Mouse (Mus musculus) cerebellum, adult 2 months (tissue): ENCODE data around the gene Fgd6. TPM values are rescaled to one million over a fixed set of nuclear protein-coding genes. Genes with fewer than 3 reads are reported as not detected.

Source experiments
- DNase-seq, 2 experiments: peaks; one replicate each; pipeline ENCODE4 v3.0.0; 2021
- H3K27ac ChIP-seq: fragments of 200-500 bp; 2 replicates; pipeline ENCODE4 v1.5.1; 2012; ENCODE audit warnings: low read length, control low read depth, inconsistent platforms; ENCODE audit not compliant: insufficient read depth
- H3K27me3 ChIP-seq: fragments of 200-500 bp; 2 replicates; pipeline ENCODE4 v1.6.1; 2012; ENCODE audit warnings: inconsistent platforms, mild to moderate bottlenecking, low read length, moderate library complexity; ENCODE audit not compliant: control insufficient read depth, insufficient read depth
- H3K4me1 ChIP-seq: fragments of 200-500 bp; 2 replicates; pipeline ENCODE4 v1.6.1; 2011; ENCODE audit warnings: low read length; ENCODE audit not compliant: control insufficient read depth, insufficient read depth
- H3K4me3 ChIP-seq: fragments of 200-500 bp; replicated peaks from 2 replicates; pipeline ENCODE3; 2011; ENCODE audit warnings: mild to moderate bottlenecking, low read depth, low read length, control low read depth; ENCODE audit not compliant: insufficient read depth
- CTCF ChIP-seq: fragments of 200-500 bp; IDR thresholded peaks from 2 replicates; pipeline ENCODE4 v1.5.1; 2011; ENCODE audit warnings: low read depth, mild to moderate bottlenecking, control low read depth, low read length, moderate library complexity, borderline replicate concordance; ENCODE audit not compliant: insufficient read depth
- POLR2A ChIP-seq: fragments of 200-500 bp; IDR thresholded peaks from 2 replicates; pipeline ENCODE4 v1.6.1; 2011; ENCODE audit warnings: low read length, control low read depth, borderline replicate concordance; ENCODE audit not compliant: insufficient read depth
- WGBS: fragments of 180-500 bp; shearing (Covaris S2); methylation state at CpG from one replicate; pipeline ENCODE4 v1.1.7; 2018; 5-methylcytosine and 5-hydroxymethylcytosine counted together
- polyA plus RNA-seq: library from polyadenylated mRNA; depleted of rRNA; stranded (reverse); fragments of >200 nt; gene quantifications from 2 replicates; pipeline ENCODE4 v1.2.3, GENCODE M21; 2012

The Fgd6 gene
- polyA plus RNA-seq, 1 experiment: 5.4 TPM

DNA sequence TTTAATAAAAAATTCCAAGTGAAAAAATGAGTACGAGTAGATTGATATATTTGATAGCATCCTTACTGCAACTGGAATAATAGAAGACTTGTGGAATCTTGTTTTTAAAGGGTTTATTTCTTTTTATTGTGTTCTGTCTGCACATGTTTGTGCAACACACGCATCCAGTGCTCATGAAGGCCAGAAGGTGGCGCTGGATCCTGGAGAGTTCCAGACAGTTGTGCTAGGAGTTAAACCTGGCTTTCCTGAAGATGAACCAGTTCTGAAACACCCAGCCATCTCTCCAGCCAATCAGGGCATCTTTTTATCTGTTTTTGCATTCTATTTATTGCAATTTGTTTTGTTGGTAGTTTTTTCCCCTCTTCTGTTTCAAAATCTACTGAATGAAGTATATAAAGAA lies 22.6 kb upstream of the Fgd6 start:
- no peak overlapping the region for H3K27ac ChIP-seq
- H3K4me3 ChIP-seq: no peak overlapping the region
- peak; percentile 24 to 31 for DNase-seq
- H3K27me3 ChIP-seq: no peaks in the 10 kb centered on the region
- TF ChIP-seq CTCF (peak; percentile 65), POLR2A (no peak)
- 64% methylated on average over 3 of the region's 3 CpGs for WGBS
- H3K4me1 ChIP-seq: no peaks in the 10 kb centered on the region; the same call in 1 of the 2 replicates

- H3K4me3 ChIP-seq: no peak overlapping the region
- no peak for DNase-seq
- TF ChIP-seq POLR2A: no peak
- TF ChIP-seq CTCF: no peak
- no peak overlapping the region for H3K27ac ChIP-seq
- H3K4me1 ChIP-seq: no peaks in the 10 kb centered on the region; the same call in 1 of the 2 replicates
- H3K27me3 ChIP-seq: no peaks in the 10 kb centered on the region
- WGBS: 53% methylated on average over 4 of the region's 4 CpGs
Measured at GRCm38 (mm10) chr10:94014200-94014599, 21.6 kb upstream of the Fgd6 start.

DNA sequence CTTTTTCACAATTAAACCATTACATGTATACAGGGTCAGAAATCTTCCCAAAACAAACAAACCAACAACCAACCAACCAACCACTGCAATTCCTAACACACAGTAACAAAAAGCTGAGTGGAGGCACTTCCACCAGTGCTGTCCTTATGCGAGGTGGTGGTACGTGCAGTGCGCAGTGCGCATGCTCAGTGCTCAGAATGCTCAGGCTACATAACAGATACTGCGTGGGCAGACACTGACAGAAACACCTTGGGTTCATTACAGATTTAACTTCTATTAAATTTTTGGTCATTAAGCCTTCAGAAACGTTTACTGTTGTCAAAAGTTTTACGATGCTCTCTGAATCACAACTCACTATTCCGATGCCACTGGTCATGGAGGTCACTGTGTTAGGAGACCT lies 18.3 kb upstream of the Fgd6 start:
- Histone ChIP-seq H3K4me1 (no peaks in the 10 kb centered on the region; the same call in 1 of the 2 replicates), H3K27me3 (no peaks in the 10 kb centered on the region), H3K4me3 (no peak overlapping the region), H3K27ac (no peak overlapping the region)
- 95% methylated on average over 8 of the region's 8 CpGs for WGBS
- TF ChIP-seq CTCF (no peak), POLR2A (no peak)
- no peak for DNase-seq

- H3K27me3 ChIP-seq: no peaks in the 10 kb centered on the region
- 87% methylated on average over 5 of the region's 5 CpGs for WGBS
- H3K4me3 ChIP-seq: no peak overlapping the region
- H3K27ac ChIP-seq: no peak overlapping the region
- DNase-seq: no peak
- TF ChIP-seq CTCF (no peak), POLR2A (no peak)
- H3K4me1 ChIP-seq: no peaks in the 10 kb centered on the region
Measured at GRCm38 (mm10) chr10:94020587-94020986, 15.2 kb upstream of the Fgd6 start.

DNA sequence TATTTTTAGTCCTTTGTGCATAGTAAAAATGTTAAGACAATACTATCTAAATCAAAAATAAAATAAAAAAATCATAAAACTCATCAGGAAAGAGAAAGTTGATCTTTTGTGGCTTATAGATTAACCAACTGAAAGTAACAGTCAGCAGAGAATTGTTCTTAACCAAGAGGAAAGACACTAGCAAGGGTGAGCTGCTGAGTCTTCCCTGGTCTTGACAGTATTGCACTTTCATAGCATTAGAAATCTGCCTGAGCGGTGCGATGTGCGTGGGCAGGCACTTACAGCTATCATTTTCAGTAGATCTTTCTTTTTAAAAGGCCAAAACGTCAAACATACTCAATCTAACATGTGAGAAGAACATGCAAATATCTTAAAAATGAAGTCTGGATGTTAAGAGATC lies 14.7 kb upstream of the Fgd6 start:
- Histone ChIP-seq H3K4me3 (no peak overlapping the region), H3K27me3 (no peaks in the 10 kb centered on the region), H3K4me1 (no peaks in the 10 kb centered on the region), H3K27ac (no peak overlapping the region)
- whole genome bisulfite sequencing: 95% methylated on average over 4 of the region's 4 CpGs
- DNase-seq: no peak
- no peak for TF ChIP-seq CTCF
- no peak for TF ChIP-seq POLR2A

- no peak for DNase-seq
- TF ChIP-seq CTCF: no peak
- no peak for TF ChIP-seq POLR2A
- H3K27me3 ChIP-seq: no peaks in the 10 kb centered on the region
- no peak overlapping the region for H3K27ac ChIP-seq
- no peaks in the 10 kb centered on the region for H3K4me1 ChIP-seq
- 95% methylated on average over 8 of the region's 8 CpGs for WGBS
- H3K4me3 ChIP-seq: no peak overlapping the region
Measured at GRCm38 (mm10) chr10:94025079-94025478, 10.7 kb upstream of the Fgd6 start.

- 66% methylated on average over 6 of the region's 6 CpGs for WGBS
- no peak for TF ChIP-seq POLR2A
- TF ChIP-seq CTCF: no peak
- Histone ChIP-seq H3K4me1 (no peaks in the 10 kb centered on the region), H3K4me3 (no peak overlapping the region), H3K27ac (no peak overlapping the region), H3K27me3 (no peaks in the 10 kb centered on the region)
- no peak for DNase-seq
Measured at GRCm38 (mm10) chr10:94028493-94028892, 7.3 kb upstream of the Fgd6 start.

DNA sequence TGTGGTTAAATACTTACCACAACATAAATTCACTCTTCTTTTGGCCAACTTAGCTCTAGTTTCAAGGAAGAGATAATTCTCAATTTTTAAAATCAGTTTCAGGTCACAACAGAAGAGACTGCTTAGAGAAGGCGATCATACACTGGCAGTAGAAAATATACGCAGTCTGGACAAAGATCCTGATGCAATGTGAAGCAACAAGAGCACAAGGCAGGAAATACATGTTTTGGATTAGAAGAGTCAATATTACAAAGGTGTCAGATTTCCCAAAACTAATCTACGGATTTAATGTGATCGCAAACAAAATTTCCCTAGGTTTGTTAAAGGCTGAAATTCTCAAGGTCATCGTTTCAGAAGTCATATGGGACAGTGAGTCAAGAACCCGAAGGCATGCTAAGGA lies 4.6 kb upstream of the Fgd6 start:
- Histone ChIP-seq H3K4me1 (peaks cover 3% of the 10 kb centered on the region; the same call in 1 of the 2 replicates), H3K27ac (no peak overlapping the region), H3K4me3 (no peak overlapping the region), H3K27me3 (no peaks in the 10 kb centered on the region)
- TF ChIP-seq CTCF: no peak
- no peak for TF ChIP-seq POLR2A
- DNase-seq: no peak
- 95% methylated on average over 6 of the region's 6 CpGs for WGBS
